Mouse (Mus musculus): ENCODE measurements at regions not wholly inside any gene's neighbourhood (a gene's known extent, or its start where the extent isn't known, plus 50 kb on each side); places are given as distances from the start of the nearest gene placed in this dataset.
A peak's percentile ranks its signal among the peaks of the same experiment; 100 is the strongest.

GRCm38 (mm10) chr8:95974889-95975288, 86.5 kb upstream of the Got2 start:
- peak; percentile 19 for DNase-seq

DNA sequence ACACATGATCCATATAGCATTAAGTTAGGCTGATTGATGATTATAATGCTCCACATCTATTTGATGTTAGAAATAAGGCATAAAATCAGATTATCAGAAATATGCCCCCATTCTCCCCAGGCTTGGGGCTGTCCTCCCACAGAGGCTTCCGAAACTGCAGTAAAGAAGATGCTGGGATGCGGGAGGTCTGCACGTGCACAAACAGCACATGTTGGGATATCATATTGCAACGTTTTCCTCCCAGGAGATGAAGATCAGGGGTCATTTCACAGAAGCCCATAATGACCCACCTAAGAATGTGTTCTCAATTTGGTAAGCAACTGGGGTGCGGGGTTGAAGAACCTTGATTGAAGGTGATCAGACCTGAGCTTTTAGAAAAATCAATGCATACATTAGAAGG, 85.9 kb upstream of the Got2 start:
- peak; percentile 21 for DNase-seq

DNA sequence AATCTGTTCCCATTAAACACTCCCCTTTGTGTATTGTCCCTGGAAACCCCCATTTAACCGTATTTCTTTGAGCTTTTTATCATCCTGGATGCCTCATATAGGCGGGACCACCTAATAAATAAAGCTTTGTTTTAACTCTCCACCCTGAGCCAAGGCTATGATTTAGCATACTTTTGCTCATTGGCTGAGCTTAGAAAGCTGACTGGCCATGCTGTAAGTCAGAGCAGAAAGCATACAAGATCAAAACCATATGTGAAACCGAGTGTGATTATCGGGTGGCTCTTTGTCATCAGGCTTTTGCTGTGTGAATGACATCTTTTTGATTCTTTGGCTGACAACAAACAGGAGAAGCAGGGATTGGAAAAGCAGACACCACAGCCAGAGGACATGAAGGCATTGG, 85.2 kb upstream of the Got2 start:
- DNase-seq, result peak; percentile 18

GRCm38 (mm10) chr8:95968828-95969227, 80.5 kb upstream of the Got2 start:
- peak; percentile 66 for DNase-seq

- no peak for DNase-seq
These were observed 78.1 kb upstream of the Got2 start for GRCm38 (mm10) chr8:95966430-95966829.

DNA sequence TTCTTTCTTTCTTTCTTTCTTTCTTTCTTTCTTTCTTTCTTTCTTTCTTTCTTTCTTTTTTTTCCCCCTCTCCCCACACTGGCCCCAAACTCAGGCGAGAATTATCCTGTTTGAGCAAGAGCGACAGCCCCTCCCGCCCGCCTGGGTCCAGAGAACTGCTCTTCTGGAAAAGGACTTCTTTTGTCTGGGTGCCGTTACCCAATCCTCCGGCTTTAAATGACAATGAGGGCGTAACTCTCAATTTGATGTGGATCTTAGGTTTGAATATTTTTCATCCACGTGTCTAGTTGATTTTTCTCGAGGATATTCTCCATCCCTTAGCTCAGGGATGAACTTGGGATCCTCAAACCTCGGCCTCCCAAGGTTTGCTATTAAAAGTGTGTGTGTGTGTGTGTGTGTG, 63.9 kb upstream of the Got2 start:
- no peak for DNase-seq

DNA sequence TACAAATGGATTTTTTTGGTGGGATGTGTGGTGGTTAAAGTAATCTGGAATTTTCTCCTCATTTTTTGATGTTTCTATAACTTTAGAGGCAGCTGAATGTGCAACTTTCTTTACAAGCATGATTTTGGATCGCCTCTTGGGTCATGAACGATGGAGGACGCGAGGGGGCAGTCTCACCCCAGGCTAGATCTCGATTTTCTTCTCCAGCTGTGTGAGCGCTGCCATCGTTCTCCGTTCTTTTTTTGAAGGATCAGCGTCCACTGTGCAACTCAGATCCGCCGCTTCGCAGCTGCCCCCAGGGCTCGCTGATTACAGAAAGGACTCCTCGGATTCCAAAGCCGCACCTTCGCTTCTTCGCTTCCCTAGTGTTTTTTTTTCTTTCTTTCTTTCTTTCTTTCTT, 63.4 kb upstream of the Got2 start:
- peak; percentile 89 for DNase-seq
